Mouse (Mus musculus) ES-E14 (cell line): Measurements from ENCODE around the gene Rgl3.

Experiments
- CHD2 ChIP-seq: IDR thresholded peaks from 2 replicates; pipeline ENCODE4 v1.6.1; 2014; ENCODE audit warnings: mild to moderate bottlenecking, low read depth, low read length, inconsistent platforms
- MAFK ChIP-seq: IDR thresholded peaks from 2 replicates; pipeline ENCODE4 v1.6.1; 2014; ENCODE audit warnings: mild to moderate bottlenecking, low read depth, low read length, inconsistent platforms; ENCODE audit not compliant: insufficient read depth
- ZNF384 ChIP-seq: IDR thresholded peaks from 2 replicates; pipeline ENCODE4 v1.6.1; 2012; ENCODE audit warnings: low read depth, low read length, inconsistent platforms

DNA sequence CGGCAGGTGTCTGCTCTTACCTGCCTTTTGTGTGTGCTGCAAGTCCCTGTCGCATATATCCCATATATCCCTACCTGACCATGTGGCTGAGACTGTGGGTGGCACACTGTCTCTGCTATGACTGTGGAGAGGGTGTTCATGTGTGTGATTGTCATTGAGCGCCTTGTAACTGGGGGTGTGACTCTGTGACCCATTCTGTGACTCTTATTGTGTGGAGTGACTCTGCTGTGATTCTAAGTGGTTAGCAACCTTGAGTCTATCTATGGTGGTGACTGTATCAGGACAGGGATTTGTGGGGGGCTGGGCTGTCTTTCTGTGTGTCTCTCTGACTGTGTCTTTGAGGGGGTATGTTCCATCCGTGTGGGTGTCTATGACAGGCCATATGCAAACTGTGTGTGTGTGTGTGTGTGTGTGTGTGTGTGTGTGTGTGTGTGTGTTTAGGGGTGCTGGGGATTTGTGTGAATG is 51.5 kb downstream of the Rgl3 start:
- TF ChIP-seq MAFK: no peak
- no peak for TF ChIP-seq CHD2
- TF ChIP-seq ZNF384: no peak
